Mouse (Mus musculus): ENCODE measurements around the gene Ebf1.

DNA sequence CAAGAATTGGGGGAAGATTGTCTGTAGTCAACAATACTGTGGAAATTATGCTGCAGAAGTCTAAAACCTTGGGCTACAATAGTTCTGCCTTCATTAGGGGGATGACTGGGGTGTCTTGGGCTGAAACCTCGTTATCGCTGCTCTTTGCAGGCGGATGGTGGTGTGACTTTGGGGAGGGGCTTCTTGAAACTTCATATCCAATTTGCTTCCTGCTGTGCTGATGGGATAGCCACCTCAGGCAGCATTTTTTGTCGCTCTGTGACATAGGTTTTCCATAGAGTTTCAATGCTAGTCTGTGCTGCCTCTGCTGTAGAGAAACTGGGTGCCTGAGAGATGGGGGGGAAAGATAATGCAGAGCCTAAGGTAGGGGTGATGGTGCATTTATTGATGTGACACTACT lies 198.9 kb downstream of the Ebf1 start:
- TF ChIP-seq CTCF (IDR thresholded peaks at IDR 0.05; ENCODE audit: low read depth) (no peak), EP300 (IDR thresholded peaks at IDR 0.05; ENCODE audit: low read depth) (no peak)
